ENCODE assay signal across 15 mouse cellular contexts in genomic region chr14:105084757-105085330, GRCm38 (mm10).
A peak's percentile ranks its signal among the peaks of the same experiment; 100 is the strongest.
DNase-seq lines count a peak whose midpoint lies in the region; ATAC-seq lines count a peak whose summit lies in the region.
"Had no signal": no experiment of that assay in that cellular context is flagged by ENCODE, and none has a peak within 500 bp of the region (broad histone marks: within the 10 kb centered on the region; RNA-seq: fewer than 3 reads in every experiment).

No protein-coding gene starts in this region.

- H3K27ac ChIP-seq in heart, embryonic 15.5 days, result 0 out of 2 replicates have a peak overlapping the region, but pooled peaks have one; percentile 26
- H3K27ac ChIP-seq in heart, embryonic 11.5 days (ENCODE audit: low read depth, low read length), result no peak overlapping the region
- H3K27ac ChIP-seq in hindbrain, embryonic 12.5 days, result no peak overlapping the region
- no peak overlapping the region for H3K27ac ChIP-seq in midbrain, embryonic 14.5 days (replicated peaks; ENCODE audit: low read depth, low read length)
- no peak overlapping the region for H3K27ac ChIP-seq in kidney, embryonic 14.5 days (ENCODE audit: low read depth, low read length)
- H3K27ac ChIP-seq: embryonic facial prominence, embryonic 13.5 days; liver, embryonic 15.5 days had no signal

- peak; percentile 87 to 90 for DNase-seq in cerebellum, postnatal 10 days
- DNase-seq in cerebellum, postnatal 25 days, result no peak
- DNase-seq in midbrain, embryonic 14.5 days, result peak; percentile 67
- no peak for DNase-seq in adrenal gland, adult (ENCODE audit: inconsistent age in 2 of 2, low spot score in 1 of 2)
- DNase-seq: cerebellum, adult 8-10 months; gastrocnemius, postnatal 14 days; kidney, postnatal 25 days had no signal

- no peak for ATAC-seq in heart, embryonic 15.5 days (replicated peaks; ENCODE audit: insufficient number of reproducible peaks, insufficient read depth, low FRiP score, low read depth)
- no peak for ATAC-seq in heart, embryonic 11.5 days (replicated peaks; ENCODE audit: insufficient number of reproducible peaks, low FRiP score, low TSS enrichment)
- ATAC-seq in hindbrain, embryonic 12.5 days (ENCODE audit: low FRiP score), result 0 out of 2 replicates have a peak, but pooled peaks have one; percentile 35
- ATAC-seq in midbrain, embryonic 14.5 days (ENCODE audit: low FRiP score, low TSS enrichment), result peak; percentile 58; the same call in 1 of the 2 replicates
- ATAC-seq in kidney, embryonic 14.5 days (ENCODE audit: low FRiP score, low TSS enrichment), result no peak
- ATAC-seq: intestine, embryonic 16.5 days had no signal

- no peak overlapping the region for H3K9ac ChIP-seq in heart, embryonic 15.5 days
- H3K9ac ChIP-seq in heart, embryonic 11.5 days (ENCODE audit: low read depth, low read length), result no peak overlapping the region
- H3K9ac ChIP-seq in hindbrain, embryonic 12.5 days, result no peak overlapping the region
- no peak overlapping the region for H3K9ac ChIP-seq in midbrain, embryonic 14.5 days (replicated peaks; ENCODE audit: low read length)
- H3K9ac ChIP-seq in kidney, embryonic 14.5 days (ENCODE audit: low read depth, low read length), result no peak overlapping the region
- H3K9ac ChIP-seq: embryonic facial prominence, embryonic 13.5 days; liver, embryonic 15.5 days had no signal

- H3K4me3 ChIP-seq in heart, embryonic 15.5 days, result no peak overlapping the region
- H3K4me3 ChIP-seq in heart, embryonic 11.5 days (ENCODE audit: low read depth, low read length), result no peak overlapping the region
- no peak overlapping the region for H3K4me3 ChIP-seq in hindbrain, embryonic 12.5 days
- H3K4me3 ChIP-seq in midbrain, embryonic 14.5 days (replicated peaks; ENCODE audit: low read depth, low read length), result no peak overlapping the region
- H3K4me3 ChIP-seq in kidney, embryonic 14.5 days (ENCODE audit: low read length), result no peak overlapping the region
- H3K4me3 ChIP-seq: embryonic facial prominence, embryonic 13.5 days; liver, embryonic 15.5 days had no signal

- H3K36me3 ChIP-seq in heart, embryonic 15.5 days, result no peaks in the 10 kb centered on the region
- no peaks in the 10 kb centered on the region for H3K36me3 ChIP-seq in heart, embryonic 11.5 days (ENCODE audit: control insufficient read depth, insufficient read depth, low read length)
- H3K36me3 ChIP-seq in hindbrain, embryonic 12.5 days, result no peaks in the 10 kb centered on the region
- no peaks in the 10 kb centered on the region for H3K36me3 ChIP-seq in midbrain, embryonic 14.5 days (ENCODE audit: control insufficient read depth, insufficient read depth, low read length)
- H3K36me3 ChIP-seq in kidney, embryonic 14.5 days (ENCODE audit: control insufficient read depth, insufficient read depth, low read length), result no peaks in the 10 kb centered on the region
- H3K36me3 ChIP-seq: embryonic facial prominence, embryonic 13.5 days; liver, embryonic 15.5 days had no signal

- WGBS in heart, embryonic 15.5 days, result 50% methylated on average over 8 of the region's 8 CpGs
- WGBS in heart, embryonic 11.5 days (ENCODE audit: insufficient replicate concordance), result 52% methylated on average over 8 of the region's 8 CpGs
- 42% methylated on average over 8 of the region's 8 CpGs for WGBS in hindbrain, embryonic 12.5 days
- WGBS in midbrain, embryonic 14.5 days, result 13% methylated on average over 8 of the region's 8 CpGs
- 67% methylated on average over 8 of the region's 8 CpGs for WGBS in kidney, embryonic 14.5 days

- H3K4me1 ChIP-seq in heart, embryonic 15.5 days (replicated peaks), result peaks cover 10% of the 10 kb centered on the region
- peaks cover 7% of the 10 kb centered on the region; the same call in 1 of the 2 replicates for H3K4me1 ChIP-seq in heart, embryonic 11.5 days (ENCODE audit: control insufficient read depth, insufficient read depth, low read length)
- no peaks in the 10 kb centered on the region for H3K4me1 ChIP-seq in hindbrain, embryonic 12.5 days
- H3K4me1 ChIP-seq in midbrain, embryonic 14.5 days (ENCODE audit: control insufficient read depth, insufficient read depth, low read length), result no peaks in the 10 kb centered on the region
- no peaks in the 10 kb centered on the region for H3K4me1 ChIP-seq in kidney, embryonic 14.5 days (ENCODE audit: control insufficient read depth, insufficient read depth, low read length)
- H3K4me1 ChIP-seq: embryonic facial prominence, embryonic 13.5 days; liver, embryonic 15.5 days had no signal

- no peaks in the 10 kb centered on the region for H3K9me3 ChIP-seq in heart, embryonic 15.5 days (replicated peaks)
- no peaks in the 10 kb centered on the region for H3K9me3 ChIP-seq in heart, embryonic 11.5 days (replicated peaks; ENCODE audit: control insufficient read depth, low read length)
- H3K9me3 ChIP-seq in hindbrain, embryonic 12.5 days (replicated peaks), result no peaks in the 10 kb centered on the region
- no peaks in the 10 kb centered on the region for H3K9me3 ChIP-seq in midbrain, embryonic 14.5 days (ENCODE audit: control insufficient read depth, low read length)
- H3K9me3 ChIP-seq in kidney, embryonic 14.5 days (ENCODE audit: control insufficient read depth, low read length), result no peaks in the 10 kb centered on the region
- H3K9me3 ChIP-seq: embryonic facial prominence, embryonic 13.5 days; liver, embryonic 15.5 days had no signal

- no peaks in the 10 kb centered on the region for H3K27me3 ChIP-seq in heart, embryonic 15.5 days
- no peaks in the 10 kb centered on the region for H3K27me3 ChIP-seq in heart, embryonic 11.5 days (ENCODE audit: control insufficient read depth, insufficient read depth, low read length)
- no peaks in the 10 kb centered on the region for H3K27me3 ChIP-seq in hindbrain, embryonic 12.5 days
- no peaks in the 10 kb centered on the region for H3K27me3 ChIP-seq in midbrain, embryonic 14.5 days (ENCODE audit: control insufficient read depth, insufficient read depth, low read length)
- H3K27me3 ChIP-seq in kidney, embryonic 14.5 days (ENCODE audit: control insufficient read depth, insufficient read depth, low read length), result no peaks in the 10 kb centered on the region
- H3K27me3 ChIP-seq: CH12.LX; embryonic facial prominence, embryonic 13.5 days; liver, embryonic 15.5 days had no signal

- no peak overlapping the region for H3K4me2 ChIP-seq in heart, embryonic 15.5 days
- no peak overlapping the region for H3K4me2 ChIP-seq in heart, embryonic 11.5 days
- H3K4me2 ChIP-seq in hindbrain, embryonic 12.5 days (replicated peaks), result no peak overlapping the region
- no peak overlapping the region for H3K4me2 ChIP-seq in midbrain, embryonic 14.5 days (ENCODE audit: low read length)
- H3K4me2 ChIP-seq in kidney, embryonic 14.5 days (replicated peaks; ENCODE audit: low read depth, low read length), result no peak overlapping the region
- H3K4me2 ChIP-seq: embryonic facial prominence, embryonic 13.5 days; liver, embryonic 15.5 days had no signal

Comparison
In these comparisons a context has a peak if more than half of its experiments do, and no peak if none do; other contexts are left out.
1. DNase-seq: peak in cerebellum, postnatal 10 days (2 of 2) and midbrain, embryonic 14.5 days (single experiment); none in cerebellum, postnatal 25 days (0 of 2) and adrenal gland, adult (0 of 2).
2. ATAC-seq: peak in hindbrain, embryonic 12.5 days (single experiment) and midbrain, embryonic 14.5 days (single experiment); none in heart, embryonic 15.5 days (single experiment), heart, embryonic 11.5 days (single experiment) and kidney, embryonic 14.5 days (single experiment).